Mouse (Mus musculus) fat pad, adult 2 months (tissue): ENCODE data around the gene Commd6.
A peak's percentile ranks its signal among the peaks of the same experiment; 100 is the strongest.
"Not testable (repeated sequence)": the region's sequence is repeated elsewhere in the genome, so short reads cannot be mapped to it uniquely, and the experiment has no call there.

ENCODE experiments used
- DNase-seq: peaks from one replicate; pipeline ENCODE4 v3.0.0-alpha.2; 2011; ENCODE audit warnings: low read depth, low spot score; ENCODE audit errors: extremely low read depth

Commd6 gene

GRCm38 (mm10) chr14:101608519-101609368, 31.7 kb downstream of the Commd6 start, which contains the start of gene Tbc1d4:
TSS of gene Tbc1d4 (minus strand) at chr14:101609191.
- peak; percentile 58 for DNase-seq

- DNase-seq = no peak
Measured at GRCm38 (mm10) chr14:101607631-101608518, 32.6 kb downstream of the Commd6 start.

- DNase-seq = no peak
Measured at GRCm38 (mm10) chr14:101605843-101606242, 34.6 kb downstream of the Commd6 start.

- no peak for DNase-seq
Measured at GRCm38 (mm10) chr14:101602851-101603250, 37.6 kb downstream of the Commd6 start.

- no peak for DNase-seq
Measured at GRCm38 (mm10) chr14:101597096-101597715, 43.3 kb downstream of the Commd6 start.

GRCm38 (mm10) chr14:101596691-101597090, 43.8 kb downstream of the Commd6 start:
- no peak for DNase-seq

- no peak for DNase-seq
Measured at GRCm38 (mm10) chr14:101595301-101596080, 45.0 kb downstream of the Commd6 start.

GRCm38 (mm10) chr14:101594001-101594400, 46.5 kb downstream of the Commd6 start:
- no peak for DNase-seq

- DNase-seq = no peak
Measured at GRCm38 (mm10) chr14:101593340-101593739, 47.1 kb downstream of the Commd6 start.

GRCm38 (mm10) chr14:101591101-101591500, 49.4 kb downstream of the Commd6 start:
- no peak for DNase-seq

GRCm38 (mm10) chr14:101588209-101588991, 52.1 kb downstream of the Commd6 start:
- DNase-seq = not testable (repeated sequence)

- not testable (repeated sequence) for DNase-seq
Measured at GRCm38 (mm10) chr14:101587366-101588040, 53.0 kb downstream of the Commd6 start.

GRCm38 (mm10) chr14:101586096-101586495, 54.4 kb downstream of the Commd6 start:
- no peak for DNase-seq
